Mouse (Mus musculus) heart, postnatal 10 days (tissue): ENCODE results near the gene Klf15. TPM values are rescaled to one million over a fixed set of nuclear protein-coding genes. Genes with fewer than 3 reads are reported as not detected.

ENCODE experiments used
- DNase-seq, 2 experiments: peaks; one replicate each; pipeline ENCODE4 v3.0.0; 2021
- intact Hi-C: fragments of 180-260 bp; cut with DNase I; formaldehyde crosslinking; loops from one replicate; pipeline ENCODE4 v1.15.1; 2025
- total RNA-seq, 2 experiments: library from RNA; stranded (reverse); gene quantifications; 2 replicates each; pipeline ENCODE4 v1.2.3; 2021

Klf15 gene
- total RNA-seq, 2 experiments from 2014 or later = 15.6 to 38.7 TPM

GRCm38 (mm10) chr6:90514883-90515405, 52.6 kb downstream of the Klf15 start:
- DNase-seq = peak; percentile 89 to 94
- intact Hi-C loops = loop anchor here (1.0 to 10.0 kb wide), 2 partner anchors 65 to 840 kb away; no protein-coding TSS in a partner anchor

- intact Hi-C loops = loop anchor here (10.0 kb wide), 1 partner anchor 844 kb away; no protein-coding TSS in a partner anchor
- peak in 1 of 2 experiments; percentile 32 for DNase-seq
Observed at GRCm38 (mm10) chr6:90518892-90519291, 56.5 kb downstream of the Klf15 start.

GRCm38 (mm10) chr6:90519375-90519774, 57.0 kb downstream of the Klf15 start:
- no peak for DNase-seq
- intact Hi-C loops = loop anchor here (10.0 kb wide), 1 partner anchor 845 kb away; no protein-coding TSS in a partner anchor

Other genes with a start within 250 kb of the Klf15 start
- gene Vmn1r53, start 238.1 kb upstream of the Klf15 start, total RNA-seq = not detected
- gene Vmn1r54, start 216.3 kb upstream of the Klf15 start, total RNA-seq = not detected
- gene BC048671, start 161.4 kb upstream of the Klf15 start, total RNA-seq = not detected
- gene Chst13, start 137.4 kb upstream of the Klf15 start, total RNA-seq = not detected
- not detected for gene Uroc1, start 129.3 kb upstream of the Klf15 start, total RNA-seq
- 10 to 100 TPM; 15.7 to 18.0 TPM for gene Zxdc, start 93.1 kb upstream of the Klf15 start, total RNA-seq
- under 1 TPM in 1 of 2 experiments, not detected in 1; 0.41 TPM for gene Cfap100, start 33.8 kb upstream of the Klf15 start, total RNA-seq
- gene Aldh1l1, start 23.9 kb downstream of the Klf15 start, total RNA-seq = 1 to 10 TPM; 1.0 to 2.2 TPM
- gene Slc41a3, start 142.1 kb downstream of the Klf15 start, total RNA-seq = 10 to 100 TPM; 38.5 to 40.4 TPM